Mouse (Mus musculus): ENCODE measurements around the gene Ninj1. TPM values are rescaled to one million over a fixed set of nuclear protein-coding genes. Genes with fewer than 3 reads are reported as not detected.
A peak's percentile ranks its signal among the peaks of the same experiment; 100 is the strongest.

Ninj1 gene
- polyA plus RNA-seq, 1 experiment, result 1,000 TPM

DNA sequence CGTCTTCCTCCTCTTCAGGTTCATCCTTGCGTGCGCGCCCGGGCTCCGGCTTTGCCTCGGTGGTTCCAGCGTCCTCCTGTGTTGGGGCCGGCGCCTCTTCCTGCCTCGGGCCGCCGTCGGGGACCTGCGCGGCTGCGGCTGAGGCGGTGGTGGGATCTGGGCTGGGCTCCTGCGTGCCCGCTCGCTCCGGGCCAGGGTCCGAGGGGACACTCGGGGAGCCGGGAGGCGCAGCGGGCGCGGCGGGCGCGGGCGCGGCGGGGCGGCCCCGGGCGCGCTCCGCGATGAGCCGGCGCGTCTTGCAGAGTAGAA lies 40.6 kb upstream of the Ninj1 start:
- Histone ChIP-seq H3K4me3 (ENCODE audit: insufficient read depth, low read depth, low read length) (peak overlapping the region; percentile 65), H3K27me3 (replicated peaks; ENCODE audit: control insufficient read depth, insufficient read depth, low read length) (peaks cover 3% of the 10 kb centered on the region; the same call in 1 of the 2 replicates), H3K4me1 (ENCODE audit: control insufficient read depth, insufficient read depth, low read length) (no peaks in the 10 kb centered on the region), H3K36me3 (ENCODE audit: control insufficient read depth, insufficient read depth, low read length) (no peaks in the 10 kb centered on the region), H3K27ac (ENCODE audit: insufficient read depth, low read depth, low read length) (no peak overlapping the region)
- TF ChIP-seq POLR2A (IDR thresholded peaks at IDR 0.05; ENCODE audit: low read depth, low read length) (no peak), CTCF (conservative IDR thresholded peaks at IDR 0.05; ENCODE audit: insufficient read depth, insufficient read length, low read depth, low read length) (no peak)
- DNase-seq, result no peak
- WGBS, result 4% methylated on average over 44 of the region's 44 CpGs

DNA sequence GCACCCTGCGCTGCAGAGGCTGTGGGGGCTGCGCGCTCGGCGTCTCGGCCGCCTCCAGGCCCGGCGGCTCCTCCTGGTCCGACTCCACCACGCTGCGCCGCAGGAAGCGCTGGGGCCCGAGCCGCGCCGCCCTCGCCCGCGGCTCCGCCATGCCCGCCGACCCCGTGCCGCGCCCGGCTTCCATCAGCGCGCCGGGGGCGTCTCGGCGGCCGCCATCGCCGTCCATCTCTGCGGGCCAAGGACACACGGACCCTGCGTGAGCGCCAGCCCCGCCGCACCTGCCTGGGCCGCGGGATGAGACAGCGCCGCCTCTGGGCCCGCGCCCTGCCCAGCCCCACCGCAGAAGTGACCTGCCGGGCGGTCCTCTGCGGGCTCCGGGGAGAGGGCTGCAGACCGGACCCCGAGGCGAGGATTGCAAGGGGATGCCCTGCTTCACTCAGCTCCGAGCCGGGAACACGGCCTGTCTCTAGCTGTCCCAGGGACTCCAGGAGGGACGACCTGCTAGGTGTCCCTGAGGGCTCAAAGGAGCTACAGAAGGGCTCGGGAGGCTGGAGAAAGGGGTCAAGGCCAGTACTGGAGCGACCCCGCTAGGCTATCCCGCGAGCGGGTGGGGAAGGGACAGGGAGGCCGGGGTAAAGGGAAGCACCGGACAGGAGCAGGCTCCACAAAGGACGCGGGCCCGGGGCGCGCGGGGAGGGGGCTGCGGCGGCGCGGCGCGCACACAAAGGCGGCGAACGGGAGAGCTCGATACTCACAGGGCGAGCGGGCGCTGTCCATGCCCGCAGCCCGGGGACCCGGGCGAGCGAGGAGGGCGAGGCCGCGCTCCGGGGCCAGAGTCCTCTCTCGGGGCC lies 40.1 kb upstream of the Ninj1 start:
- WGBS, result 1% methylated on average over 97 of the region's 98 CpGs
- Histone ChIP-seq H3K27ac (ENCODE audit: insufficient read depth, low read depth, low read length) (no peak overlapping the region), H3K36me3 (ENCODE audit: control insufficient read depth, insufficient read depth, low read length) (no peaks in the 10 kb centered on the region), H3K4me3 (ENCODE audit: insufficient read depth, low read depth, low read length) (peak overlapping the region; percentile 65), H3K27me3 (replicated peaks; ENCODE audit: control insufficient read depth, insufficient read depth, low read length) (peaks cover 3% of the 10 kb centered on the region; the same call in 1 of the 2 replicates), H3K4me1 (ENCODE audit: control insufficient read depth, insufficient read depth, low read length) (no peaks in the 10 kb centered on the region)
- TF ChIP-seq CTCF (conservative IDR thresholded peaks at IDR 0.05; ENCODE audit: insufficient read depth, insufficient read length, low read depth, low read length) (no peak), POLR2A (IDR thresholded peaks at IDR 0.05; ENCODE audit: low read depth, low read length) (no peak)
- no peak for DNase-seq

DNA sequence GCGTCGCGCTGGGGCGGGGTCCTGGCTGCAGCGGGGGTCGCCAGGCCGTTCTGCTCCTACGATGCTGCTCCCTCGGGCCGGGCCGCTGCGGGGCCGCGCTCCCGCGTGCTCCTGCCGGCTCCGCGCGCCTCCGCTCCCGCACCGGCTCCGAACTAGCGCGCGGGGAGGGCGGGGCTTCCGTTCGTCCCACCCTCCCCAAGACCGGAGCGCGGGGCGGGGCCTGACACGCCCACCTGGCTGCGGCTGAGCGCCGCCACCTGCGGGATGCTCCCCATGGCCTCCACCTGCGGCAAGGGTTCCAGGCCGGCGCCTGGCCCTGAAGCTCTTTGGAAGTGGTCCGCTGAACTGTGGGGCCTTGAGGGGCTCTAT lies 39.4 kb upstream of the Ninj1 start, which contains the start of gene Wnk2:
Wnk2 (minus strand) TSS at position 157 of the 369 bp plus-strand sequence.
- no peak within 1 kb of the TSS for H3K27ac ChIP-seq (ENCODE audit: insufficient read depth, low read depth, low read length)
- no peak for TF ChIP-seq CTCF (conservative IDR thresholded peaks at IDR 0.05; ENCODE audit: insufficient read depth, insufficient read length, low read depth, low read length)
- TF ChIP-seq POLR2A (IDR thresholded peaks at IDR 0.05; ENCODE audit: low read depth, low read length), result no peak
- H3K36me3 ChIP-seq (ENCODE audit: control insufficient read depth, insufficient read depth, low read length), result no peaks in the 10 kb centered on the region
- no peaks in the 10 kb centered on the region for H3K4me1 ChIP-seq (ENCODE audit: control insufficient read depth, insufficient read depth, low read length)
- WGBS, result 1% methylated on average over 42 of the region's 43 CpGs
- H3K27me3 ChIP-seq (replicated peaks; ENCODE audit: control insufficient read depth, insufficient read depth, low read length), result peaks cover 3% of the 10 kb centered on the region; the same call in 1 of the 2 replicates
- peak within 1 kb of the TSS; percentile 65 for H3K4me3 ChIP-seq (ENCODE audit: insufficient read depth, low read depth, low read length)
- peak; percentile 76 for DNase-seq

DNA sequence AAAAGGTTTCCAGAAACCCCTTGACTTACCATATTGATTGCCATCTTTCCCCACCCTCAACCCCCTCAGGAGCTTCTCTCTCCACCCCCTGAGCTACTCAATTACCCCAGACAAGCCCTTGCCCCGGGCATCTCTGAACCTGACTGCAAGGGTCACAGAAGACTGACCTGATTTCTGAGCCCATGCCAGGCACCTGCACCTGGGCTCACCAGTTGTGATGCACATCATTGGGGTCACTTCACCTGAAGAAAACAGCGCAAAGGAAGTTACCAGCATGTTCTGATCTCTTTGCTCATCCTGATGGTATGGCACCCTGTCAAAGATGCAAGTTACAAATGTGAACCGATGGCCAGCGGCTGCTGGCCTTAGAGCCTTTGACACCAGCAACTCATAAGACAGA lies 38.6 kb upstream of the Ninj1 start:
- no peaks in the 10 kb centered on the region for H3K36me3 ChIP-seq (ENCODE audit: control insufficient read depth, insufficient read depth, low read length)
- H3K4me1 ChIP-seq (ENCODE audit: control insufficient read depth, insufficient read depth, low read length), result no peaks in the 10 kb centered on the region
- WGBS, result 78% methylated on average over 4 of the region's 4 CpGs
- H3K27me3 ChIP-seq (replicated peaks; ENCODE audit: control insufficient read depth, insufficient read depth, low read length), result peaks cover 3% of the 10 kb centered on the region; the same call in 1 of the 2 replicates
- no peak overlapping the region for H3K4me3 ChIP-seq (ENCODE audit: insufficient read depth, low read depth, low read length)
- H3K27ac ChIP-seq (ENCODE audit: insufficient read depth, low read depth, low read length), result no peak overlapping the region
- no peak for TF ChIP-seq POLR2A (IDR thresholded peaks at IDR 0.05; ENCODE audit: low read depth, low read length)
- no peak for TF ChIP-seq CTCF (conservative IDR thresholded peaks at IDR 0.05; ENCODE audit: insufficient read depth, insufficient read length, low read depth, low read length)
- DNase-seq, result no peak

DNA sequence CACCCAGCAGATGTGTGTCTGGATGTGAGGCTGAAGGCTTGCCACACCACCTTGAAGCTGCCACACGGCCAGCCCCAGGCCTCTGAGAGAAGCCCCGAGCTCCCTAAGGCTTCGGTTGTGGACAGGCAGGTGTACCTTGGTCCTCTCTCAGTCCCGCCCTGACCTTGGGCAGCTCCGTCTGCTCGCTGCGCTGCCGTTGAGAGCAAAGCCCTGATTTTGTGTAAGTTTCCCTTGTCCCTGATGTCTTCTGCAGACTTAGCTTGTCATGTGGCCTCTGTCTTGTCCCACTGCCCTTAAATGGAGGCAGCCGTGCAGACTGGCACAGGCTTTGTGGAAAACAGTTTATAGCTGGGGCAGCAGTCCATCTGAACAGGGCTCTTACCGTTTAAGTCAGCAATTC lies 33.3 kb upstream of the Ninj1 start:
- 38% methylated on average over 10 of the region's 10 CpGs for WGBS
- Histone ChIP-seq H3K4me3 (ENCODE audit: insufficient read depth, low read depth, low read length) (no peak overlapping the region), H3K36me3 (ENCODE audit: control insufficient read depth, insufficient read depth, low read length) (no peaks in the 10 kb centered on the region), H3K4me1 (ENCODE audit: control insufficient read depth, insufficient read depth, low read length) (no peaks in the 10 kb centered on the region; the same call in 1 of the 2 replicates), H3K27me3 (replicated peaks; ENCODE audit: control insufficient read depth, insufficient read depth, low read length) (no peaks in the 10 kb centered on the region), H3K27ac (ENCODE audit: insufficient read depth, low read depth, low read length) (no peak overlapping the region)
- DNase-seq, result peak; percentile 50
- TF ChIP-seq CTCF (conservative IDR thresholded peaks at IDR 0.05; ENCODE audit: insufficient read depth, insufficient read length, low read depth, low read length) (no peak), POLR2A (IDR thresholded peaks at IDR 0.05; ENCODE audit: low read depth, low read length) (no peak)

DNA sequence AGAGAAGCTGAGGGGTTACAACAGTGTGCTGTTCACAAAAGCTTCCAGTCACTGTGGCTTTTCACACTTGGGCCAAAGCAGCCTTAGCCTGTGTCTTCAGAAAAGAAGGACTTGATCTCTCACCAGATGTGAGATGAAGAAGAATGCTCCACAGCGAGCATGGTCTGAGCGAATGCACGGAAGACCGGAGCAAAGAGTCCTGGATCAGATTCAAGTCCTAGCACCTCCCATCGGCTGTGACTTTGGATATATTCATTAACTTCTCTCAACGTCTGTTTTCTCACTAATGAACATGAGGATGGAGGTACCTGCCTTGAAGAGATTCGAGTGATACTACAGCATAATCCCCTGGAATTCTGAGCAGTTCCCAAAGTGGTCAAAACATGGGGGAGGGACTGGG lies 32.7 kb upstream of the Ninj1 start:
- 16% methylated on average over 7 of the region's 7 CpGs for WGBS
- H3K4me3 ChIP-seq (ENCODE audit: insufficient read depth, low read depth, low read length), result no peak overlapping the region
- DNase-seq, result peak; percentile 63

DNA sequence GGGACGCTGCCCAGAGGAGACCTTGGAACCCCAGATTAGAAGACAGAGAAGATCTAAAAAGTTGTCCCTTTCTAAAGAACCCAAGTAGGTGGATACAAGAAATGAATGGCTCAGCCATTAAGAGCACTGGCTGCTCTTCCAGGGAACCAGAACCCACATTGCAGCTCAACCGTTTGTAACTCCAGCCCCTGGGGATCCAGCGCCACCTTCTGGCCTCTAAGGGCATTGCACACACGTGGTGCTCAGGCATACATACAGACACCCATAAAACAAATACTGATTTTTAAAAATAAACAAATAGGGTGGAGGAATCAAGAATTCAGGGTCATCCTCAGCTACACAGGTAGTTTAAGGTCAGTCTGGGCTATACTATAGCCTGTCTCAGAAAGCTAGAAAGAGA lies 30.6 kb upstream of the Ninj1 start:
- Histone ChIP-seq H3K4me3 (ENCODE audit: insufficient read depth, low read depth, low read length) (no peak overlapping the region), H3K36me3 (ENCODE audit: control insufficient read depth, insufficient read depth, low read length) (no peaks in the 10 kb centered on the region), H3K27me3 (replicated peaks; ENCODE audit: control insufficient read depth, insufficient read depth, low read length) (no peaks in the 10 kb centered on the region), H3K4me1 (ENCODE audit: control insufficient read depth, insufficient read depth, low read length) (no peaks in the 10 kb centered on the region; the same call in 1 of the 2 replicates), H3K27ac (ENCODE audit: insufficient read depth, low read depth, low read length) (no peak overlapping the region)
- 80% methylated on average over 4 of the region's 4 CpGs for whole genome bisulfite sequencing
- TF ChIP-seq CTCF (conservative IDR thresholded peaks at IDR 0.05; ENCODE audit: insufficient read depth, insufficient read length, low read depth, low read length), result peak; percentile 26; the same call in 1 of the 2 replicates
- TF ChIP-seq POLR2A (IDR thresholded peaks at IDR 0.05; ENCODE audit: low read depth, low read length), result no peak
- DNase-seq, result no peak

More for the DNA sequence above, 32.7 kb upstream of the Ninj1 start:
- no peak for TF ChIP-seq CTCF (conservative IDR thresholded peaks at IDR 0.05; ENCODE audit: insufficient read depth, insufficient read length, low read depth, low read length)
- no peak for TF ChIP-seq POLR2A (IDR thresholded peaks at IDR 0.05; ENCODE audit: low read depth, low read length)
- Histone ChIP-seq H3K36me3 (ENCODE audit: control insufficient read depth, insufficient read depth, low read length) (no peaks in the 10 kb centered on the region), H3K27ac (ENCODE audit: insufficient read depth, low read depth, low read length) (no peak overlapping the region), H3K4me1 (ENCODE audit: control insufficient read depth, insufficient read depth, low read length) (no peaks in the 10 kb centered on the region; the same call in 1 of the 2 replicates), H3K27me3 (replicated peaks; ENCODE audit: control insufficient read depth, insufficient read depth, low read length) (no peaks in the 10 kb centered on the region)
